Mouse (Mus musculus): ENCODE measurements at regions not wholly inside any gene's neighbourhood (a gene's known extent, or its start where the extent isn't known, plus 50 kb on each side); places are given as distances from the start of the nearest gene placed in this dataset.

GRCm38 (mm10) chrX:99541916-99542315 is 70.8 kb upstream of the Pja1 start:
- TF ChIP-seq CTCF (IDR thresholded peaks at IDR 0.05; ENCODE audit: low read depth) (no peak), EP300 (IDR thresholded peaks at IDR 0.05; ENCODE audit: low read depth) (no peak)
